Mouse (Mus musculus): ENCODE results near the gene 0610040J01Rik. TPM values are rescaled to one million over a fixed set of nuclear protein-coding genes. Genes with fewer than 3 reads are reported as not detected.

The 0610040J01Rik gene
- polyA plus RNA-seq, 1 experiment from 2014 or later = 5.1 TPM

DNA sequence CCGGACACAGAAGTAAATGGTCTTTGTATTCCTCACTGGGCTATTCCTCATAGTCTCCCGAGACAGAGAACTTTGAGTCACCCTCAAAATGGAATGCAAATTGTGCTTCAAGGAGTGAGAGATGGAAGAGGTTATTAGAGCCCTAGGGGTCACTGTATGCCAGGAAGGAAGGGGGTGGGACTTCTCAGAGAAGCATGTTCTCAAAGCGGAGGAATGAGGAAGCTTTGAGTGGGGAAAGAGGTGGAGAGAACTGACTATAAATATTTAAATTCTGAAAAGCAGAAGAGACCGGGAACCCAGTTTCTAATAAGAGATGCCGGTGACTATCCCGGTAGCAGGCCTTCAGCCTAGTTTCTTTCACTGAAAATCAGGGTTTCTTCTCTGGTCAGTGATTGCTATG, 14.8 kb downstream of the 0610040J01Rik start:
- H3K4me2 ChIP-seq (ENCODE audit: low read length) = no peak overlapping the region
- no peak for ATAC-seq
- H3K9ac ChIP-seq (replicated peaks; ENCODE audit: low read depth, low read length) = no peak overlapping the region
- no peaks in the 10 kb centered on the region for H3K9me3 ChIP-seq (ENCODE audit: control insufficient read depth, low read length)
- no peaks in the 10 kb centered on the region for H3K4me1 ChIP-seq (replicated peaks; ENCODE audit: control insufficient read depth, insufficient read depth, low read length)
- H3K27ac ChIP-seq (ENCODE audit: low read length) = no peak overlapping the region
- H3K4me3 ChIP-seq (replicated peaks; ENCODE audit: low read length) = no peak overlapping the region
- no peaks in the 10 kb centered on the region for H3K36me3 ChIP-seq (ENCODE audit: control insufficient read depth, insufficient read depth)
- WGBS = 84% methylated on average over 6 of the region's 6 CpGs
- H3K27me3 ChIP-seq (replicated peaks; ENCODE audit: control insufficient read depth, insufficient read depth, low read length) = no peaks in the 10 kb centered on the region

- H3K36me3 ChIP-seq (ENCODE audit: control insufficient read depth, insufficient read depth) = no peaks in the 10 kb centered on the region
- no peaks in the 10 kb centered on the region for H3K27me3 ChIP-seq (replicated peaks; ENCODE audit: control insufficient read depth, insufficient read depth, low read length)
- 49% methylated on average over 5 of the region's 5 CpGs for WGBS
- no peak overlapping the region for H3K9ac ChIP-seq (replicated peaks; ENCODE audit: low read depth, low read length)
- no peaks in the 10 kb centered on the region for H3K9me3 ChIP-seq (ENCODE audit: control insufficient read depth, low read length)
- H3K4me2 ChIP-seq (ENCODE audit: low read length) = no peak overlapping the region
- H3K4me1 ChIP-seq (replicated peaks; ENCODE audit: control insufficient read depth, insufficient read depth, low read length) = no peaks in the 10 kb centered on the region
- no peak overlapping the region for H3K4me3 ChIP-seq (replicated peaks; ENCODE audit: low read length)
- ATAC-seq = no peak
- H3K27ac ChIP-seq (ENCODE audit: low read length) = no peak overlapping the region
These were observed 15.4 kb downstream of the 0610040J01Rik start for GRCm38 (mm10) chr5:63827415-63828053.

DNA sequence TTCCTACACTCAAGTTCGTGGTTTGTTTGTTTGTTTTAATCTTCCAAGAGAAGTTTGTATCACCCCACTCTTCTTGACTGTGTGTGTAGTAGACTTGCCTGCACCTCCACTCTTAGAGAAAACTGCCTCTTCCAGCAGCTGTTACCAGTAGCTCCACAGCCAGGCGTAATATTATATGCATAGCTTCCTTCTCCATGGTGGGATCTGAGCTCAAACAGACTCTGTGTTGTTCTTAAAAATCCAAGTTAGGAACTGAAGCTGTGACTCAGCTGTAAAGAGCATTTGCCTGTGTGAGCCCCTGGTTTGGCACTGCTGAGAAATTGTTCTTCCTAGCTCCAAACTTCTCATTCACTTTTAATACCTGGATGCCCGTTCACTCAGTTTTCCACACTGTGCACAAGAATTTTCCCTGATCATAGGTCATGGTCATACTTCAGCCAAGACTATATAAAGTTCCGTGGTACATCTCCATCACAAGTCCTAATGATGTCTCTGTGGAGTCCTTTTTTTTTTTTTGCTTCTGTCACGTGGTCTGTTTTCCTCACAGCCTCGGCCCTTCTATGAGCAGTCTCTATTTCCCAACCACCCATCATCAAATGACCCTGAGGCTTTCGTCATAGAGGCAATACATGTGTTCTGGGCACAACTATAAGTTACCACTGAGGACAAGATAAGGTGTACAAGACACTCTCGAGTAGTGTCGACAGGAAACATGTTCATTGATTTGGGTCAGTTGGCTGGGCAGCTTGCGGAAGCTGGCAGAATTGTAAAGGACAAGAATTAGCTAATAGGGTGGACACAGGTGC, 16.4 kb downstream of the 0610040J01Rik start:
- H3K4me1 ChIP-seq (replicated peaks; ENCODE audit: control insufficient read depth, insufficient read depth, low read length) = no peaks in the 10 kb centered on the region
- no peak for ATAC-seq
- no peak overlapping the region for H3K4me2 ChIP-seq (ENCODE audit: low read length)
- no peak overlapping the region for H3K9ac ChIP-seq (replicated peaks; ENCODE audit: low read depth, low read length)
- no peak overlapping the region for H3K4me3 ChIP-seq (replicated peaks; ENCODE audit: low read length)
- H3K27ac ChIP-seq (ENCODE audit: low read length) = no peak overlapping the region
- WGBS = 90% methylated on average over 10 of the region's 10 CpGs
- no peaks in the 10 kb centered on the region for H3K36me3 ChIP-seq (ENCODE audit: control insufficient read depth, insufficient read depth)
- H3K27me3 ChIP-seq (replicated peaks; ENCODE audit: control insufficient read depth, insufficient read depth, low read length) = no peaks in the 10 kb centered on the region
- H3K9me3 ChIP-seq (ENCODE audit: control insufficient read depth, low read length) = no peaks in the 10 kb centered on the region

DNA sequence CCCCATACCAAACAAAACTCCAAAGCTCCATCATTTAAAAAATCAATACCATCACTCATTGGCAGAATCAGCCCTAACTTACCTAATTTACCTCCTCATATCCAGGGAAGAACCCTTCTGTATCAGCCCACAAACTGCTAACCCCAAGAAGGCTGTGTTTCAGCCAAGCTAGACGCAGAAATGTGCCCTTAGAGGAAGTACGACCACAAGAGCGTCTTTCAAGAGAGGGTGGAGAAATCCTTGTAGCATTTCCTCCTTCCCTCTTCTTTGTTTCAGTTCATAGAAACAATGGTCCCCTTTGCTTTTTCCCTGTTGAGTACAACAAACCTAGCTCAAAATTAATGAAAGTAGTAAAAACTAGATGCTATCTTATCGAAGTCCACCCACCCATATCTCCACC, 18.9 kb downstream of the 0610040J01Rik start:
- no peak overlapping the region for H3K4me2 ChIP-seq (ENCODE audit: low read length)
- H3K4me1 ChIP-seq (replicated peaks; ENCODE audit: control insufficient read depth, insufficient read depth, low read length) = no peaks in the 10 kb centered on the region
- no peaks in the 10 kb centered on the region for H3K36me3 ChIP-seq (ENCODE audit: control insufficient read depth, insufficient read depth)
- no peak overlapping the region for H3K4me3 ChIP-seq (replicated peaks; ENCODE audit: low read length)
- no peaks in the 10 kb centered on the region for H3K9me3 ChIP-seq (ENCODE audit: control insufficient read depth, low read length)
- H3K27me3 ChIP-seq (replicated peaks; ENCODE audit: control insufficient read depth, insufficient read depth, low read length) = no peaks in the 10 kb centered on the region
- no peak for ATAC-seq
- no peak overlapping the region for H3K9ac ChIP-seq (replicated peaks; ENCODE audit: low read depth, low read length)
- H3K27ac ChIP-seq (ENCODE audit: low read length) = no peak overlapping the region
- 91% methylated on average over 4 of the region's 4 CpGs for WGBS

DNA sequence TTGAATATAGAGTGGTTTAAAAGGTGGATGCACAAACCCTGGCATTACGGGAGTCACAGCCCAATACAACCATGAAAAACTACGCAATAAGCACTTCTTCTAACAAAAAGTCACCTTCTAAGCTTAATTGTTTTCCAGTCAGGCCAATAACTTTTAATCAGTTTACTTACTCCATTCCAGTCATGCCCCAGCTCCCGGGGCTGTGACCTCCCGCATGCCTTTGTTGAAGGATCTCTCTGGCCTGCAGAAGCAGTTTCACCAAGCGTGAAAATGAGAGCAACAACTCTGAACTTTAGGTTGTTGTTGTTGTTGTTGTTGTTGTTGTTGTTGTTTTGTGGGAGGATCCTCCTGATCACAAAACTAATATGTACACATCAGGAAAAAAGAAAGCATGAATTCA, 21.8 kb downstream of the 0610040J01Rik start:
- Histone ChIP-seq H3K4me1 (replicated peaks; ENCODE audit: control insufficient read depth, insufficient read depth, low read length) (no peaks in the 10 kb centered on the region), H3K9me3 (ENCODE audit: control insufficient read depth, low read length) (no peaks in the 10 kb centered on the region), H3K4me2 (ENCODE audit: low read length) (no peak overlapping the region), H3K36me3 (ENCODE audit: control insufficient read depth, insufficient read depth) (no peaks in the 10 kb centered on the region), H3K4me3 (replicated peaks; ENCODE audit: low read length) (no peak overlapping the region), H3K27ac (ENCODE audit: low read length) (no peak overlapping the region), H3K9ac (replicated peaks; ENCODE audit: low read depth, low read length) (no peak overlapping the region), H3K27me3 (replicated peaks; ENCODE audit: control insufficient read depth, insufficient read depth, low read length) (no peaks in the 10 kb centered on the region)
- 61% methylated on average over 5 of the region's 5 CpGs for WGBS
- ATAC-seq = no peak

DNA sequence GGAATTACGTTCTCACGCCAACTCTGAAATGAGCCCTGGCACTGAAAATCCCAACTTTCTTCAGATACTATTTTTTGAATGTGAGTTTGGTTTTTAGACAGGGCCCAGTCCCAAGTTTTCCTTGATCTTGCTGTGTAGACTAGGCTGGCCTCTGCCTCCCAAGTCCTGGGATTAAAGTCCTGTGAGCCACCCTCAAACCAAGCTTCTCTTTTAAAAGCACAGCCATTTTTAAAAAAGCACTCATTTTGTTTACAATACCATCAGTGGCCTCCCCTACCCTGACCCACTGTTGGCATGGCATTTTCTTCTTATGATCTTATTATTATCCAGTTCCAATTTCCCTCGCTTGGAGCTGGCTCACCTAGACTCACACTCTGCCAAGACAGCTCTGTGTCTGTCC, 22.3 kb downstream of the 0610040J01Rik start:
- no peaks in the 10 kb centered on the region for H3K36me3 ChIP-seq (ENCODE audit: control insufficient read depth, insufficient read depth)
- H3K9me3 ChIP-seq (ENCODE audit: control insufficient read depth, low read length) = no peaks in the 10 kb centered on the region
- ATAC-seq = no peak
- no peak overlapping the region for H3K4me3 ChIP-seq (replicated peaks; ENCODE audit: low read length)
- no peak overlapping the region for H3K27ac ChIP-seq (ENCODE audit: low read length)
- WGBS = 76% methylated on average over 3 of the region's 3 CpGs
- no peak overlapping the region for H3K9ac ChIP-seq (replicated peaks; ENCODE audit: low read depth, low read length)
- H3K4me2 ChIP-seq (ENCODE audit: low read length) = no peak overlapping the region
- H3K27me3 ChIP-seq (replicated peaks; ENCODE audit: control insufficient read depth, insufficient read depth, low read length) = no peaks in the 10 kb centered on the region
- no peaks in the 10 kb centered on the region for H3K4me1 ChIP-seq (replicated peaks; ENCODE audit: control insufficient read depth, insufficient read depth, low read length)

GRCm38 (mm10) chr5:63837115-63837514, 25.0 kb downstream of the 0610040J01Rik start:
- H3K4me3 ChIP-seq (replicated peaks; ENCODE audit: low read length) = no peak overlapping the region
- WGBS = 87% methylated on average over 5 of the region's 5 CpGs

GRCm38 (mm10) chr5:63837851-63838250, 25.7 kb downstream of the 0610040J01Rik start:
- H3K36me3 ChIP-seq (ENCODE audit: control insufficient read depth, insufficient read depth) = no peaks in the 10 kb centered on the region
- ATAC-seq = no peak
- WGBS = 89% methylated on average over 2 of the region's 2 CpGs
- H3K4me1 ChIP-seq (replicated peaks; ENCODE audit: control insufficient read depth, insufficient read depth, low read length) = no peaks in the 10 kb centered on the region
- H3K4me2 ChIP-seq (ENCODE audit: low read length) = no peak overlapping the region
- H3K9ac ChIP-seq (replicated peaks; ENCODE audit: low read depth, low read length) = no peak overlapping the region
- no peak overlapping the region for H3K27ac ChIP-seq (ENCODE audit: low read length)
- H3K9me3 ChIP-seq (ENCODE audit: control insufficient read depth, low read length) = no peaks in the 10 kb centered on the region
- H3K27me3 ChIP-seq (replicated peaks; ENCODE audit: control insufficient read depth, insufficient read depth, low read length) = no peaks in the 10 kb centered on the region
- no peak overlapping the region for H3K4me3 ChIP-seq (replicated peaks; ENCODE audit: low read length)

More at GRCm38 (mm10) chr5:63837115-63837514, 25.0 kb downstream of the 0610040J01Rik start:
- Histone ChIP-seq H3K4me1 (replicated peaks; ENCODE audit: control insufficient read depth, insufficient read depth, low read length) (no peaks in the 10 kb centered on the region), H3K27ac (ENCODE audit: low read length) (no peak overlapping the region), H3K36me3 (ENCODE audit: control insufficient read depth, insufficient read depth) (no peaks in the 10 kb centered on the region), H3K9me3 (ENCODE audit: control insufficient read depth, low read length) (no peaks in the 10 kb centered on the region), H3K27me3 (replicated peaks; ENCODE audit: control insufficient read depth, insufficient read depth, low read length) (no peaks in the 10 kb centered on the region), H3K4me2 (ENCODE audit: low read length) (no peak overlapping the region), H3K9ac (replicated peaks; ENCODE audit: low read depth, low read length) (no peak overlapping the region)
- no peak for ATAC-seq

DNA sequence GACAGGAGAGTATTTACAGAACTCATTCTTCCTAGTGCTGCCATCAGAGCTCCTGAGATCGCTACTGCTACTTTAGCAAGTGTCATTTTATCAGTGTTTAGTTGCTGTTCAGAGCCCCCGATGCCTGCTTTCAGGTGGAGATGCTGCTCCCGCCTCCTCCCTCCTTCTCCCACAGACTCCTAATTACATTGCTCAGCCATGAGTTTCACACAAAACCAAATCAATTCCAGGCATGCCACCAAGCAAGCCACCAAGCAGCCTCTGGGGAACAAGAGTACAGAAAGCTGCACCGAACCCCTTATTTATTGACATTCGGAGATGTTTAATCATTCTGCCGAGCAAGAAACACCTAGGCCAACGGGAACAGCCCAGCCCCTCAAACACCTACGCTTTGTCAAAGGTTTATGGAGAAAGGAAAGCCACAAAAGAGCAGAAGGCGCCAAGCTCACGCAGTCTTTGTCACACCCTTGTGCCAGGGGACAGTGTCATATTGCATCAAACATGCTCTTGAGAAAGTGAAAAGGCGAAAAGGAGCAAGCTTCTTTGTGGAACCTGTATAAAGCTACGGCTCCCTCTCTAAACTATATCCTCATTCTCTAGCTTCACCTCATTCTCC, 27.7 kb downstream of the 0610040J01Rik start:
- ATAC-seq = no peak
- H3K9me3 ChIP-seq (ENCODE audit: control insufficient read depth, low read length) = no peaks in the 10 kb centered on the region
- H3K4me1 ChIP-seq (replicated peaks; ENCODE audit: control insufficient read depth, insufficient read depth, low read length) = no peaks in the 10 kb centered on the region
- no peaks in the 10 kb centered on the region for H3K27me3 ChIP-seq (replicated peaks; ENCODE audit: control insufficient read depth, insufficient read depth, low read length)
- WGBS = 71% methylated on average over 12 of the region's 12 CpGs
- H3K36me3 ChIP-seq (ENCODE audit: control insufficient read depth, insufficient read depth) = no peaks in the 10 kb centered on the region
- no peak overlapping the region for H3K4me2 ChIP-seq (ENCODE audit: low read length)
- H3K9ac ChIP-seq (replicated peaks; ENCODE audit: low read depth, low read length) = no peak overlapping the region
- no peak overlapping the region for H3K4me3 ChIP-seq (replicated peaks; ENCODE audit: low read length)
- H3K27ac ChIP-seq (ENCODE audit: low read length) = no peak overlapping the region
